8 mouse cellular contexts compared by ENCODE assay signal in genomic region chr11:95231688-95232328, GRCm38 (mm10). TPM values are rescaled to one million over a fixed set of nuclear protein-coding genes. Genes with fewer than 3 reads are reported as not detected.
DNase-seq lines count a peak whose midpoint lies in the region; ATAC-seq lines count a peak whose summit lies in the region.

No protein-coding gene starts in this region.

- H3K27ac ChIP-seq in intestine, embryonic 14.5 days (ENCODE audit: low read depth) = no peak overlapping the region
- no peak overlapping the region for H3K27ac ChIP-seq in limb, embryonic 13.5 days
- no peak overlapping the region for H3K27ac ChIP-seq in midbrain, embryonic 14.5 days (replicated peaks; ENCODE audit: low read depth, low read length)

- H3K9me3 ChIP-seq in intestine, embryonic 14.5 days (ENCODE audit: control insufficient read depth, low read length) = no peaks in the 10 kb centered on the region
- no peaks in the 10 kb centered on the region for H3K9me3 ChIP-seq in limb, embryonic 13.5 days
- no peaks in the 10 kb centered on the region for H3K9me3 ChIP-seq in midbrain, embryonic 14.5 days (ENCODE audit: control insufficient read depth, low read length)

- intact Hi-C loops in gastrocnemius, postnatal 14 days (cut with DNase I; ENCODE audit: low total_unique reads) = loop anchor here (5.0 kb wide), 1 partner anchor 115 kb away; no protein-coding TSS in a partner anchor

- peak; percentile 61 for DNase-seq in layer of hippocampus, adult 11-12 months (ENCODE audit: low spot score)
- DNase-seq in layer of hippocampus, adult 9-10 months (ENCODE audit: low spot score) = no peak
- peak; percentile 65 for DNase-seq in gastrocnemius, postnatal 14 days
- peak; percentile 97 for DNase-seq in intestine, embryonic 14.5 days (ENCODE audit: low spot score)
- DNase-seq in midbrain, embryonic 14.5 days = peak; percentile 81
- DNase-seq in spleen, adult 18-20 months = peak; percentile 15 to 62

- H3K4me2 ChIP-seq in intestine, embryonic 14.5 days (ENCODE audit: low read length) = peak overlapping the region; percentile 30
- H3K4me2 ChIP-seq in limb, embryonic 13.5 days (replicated peaks) = peak overlapping the region; percentile 58
- peak overlapping the region; percentile 45 for H3K4me2 ChIP-seq in midbrain, embryonic 14.5 days (ENCODE audit: low read length)

- no peak overlapping the region for H3K9ac ChIP-seq in intestine, embryonic 14.5 days (ENCODE audit: low read length)
- H3K9ac ChIP-seq in limb, embryonic 13.5 days = peak overlapping the region; percentile 43
- no peak overlapping the region for H3K9ac ChIP-seq in midbrain, embryonic 14.5 days (replicated peaks; ENCODE audit: low read length)

- H3K4me3 ChIP-seq in intestine, embryonic 14.5 days (ENCODE audit: low read depth, low read length) = peak overlapping the region; percentile 4; the same call in 1 of the 2 replicates
- H3K4me3 ChIP-seq in limb, embryonic 13.5 days = peak overlapping the region; percentile 24
- no peak overlapping the region for H3K4me3 ChIP-seq in midbrain, embryonic 14.5 days (replicated peaks; ENCODE audit: low read depth, low read length)

- WGBS in intestine, embryonic 14.5 days = 11% methylated on average over 24 of the region's 24 CpGs
- 10% methylated on average over 23 of the region's 24 CpGs for WGBS in limb, embryonic 13.5 days
- WGBS in midbrain, embryonic 14.5 days = 8% methylated on average over 24 of the region's 24 CpGs

- no peaks in the 10 kb centered on the region for H3K4me1 ChIP-seq in intestine, embryonic 14.5 days (replicated peaks; ENCODE audit: control insufficient read depth, insufficient read depth, low read length)
- peaks cover 7% of the 10 kb centered on the region; the same call in 1 of the 2 replicates for H3K4me1 ChIP-seq in limb, embryonic 13.5 days
- H3K4me1 ChIP-seq in midbrain, embryonic 14.5 days (ENCODE audit: control insufficient read depth, insufficient read depth, low read length) = peaks cover 4% of the 10 kb centered on the region; the same call in 1 of the 2 replicates

- ATAC-seq in common myeloid progenitor, adult 5-6 weeks (replicated peaks; ENCODE audit: low read depth, poor library complexity, severe bottlenecking) = peak; percentile 85
- ATAC-seq in intestine, embryonic 14.5 days (replicated peaks; ENCODE audit: low FRiP score, low TSS enrichment, low read depth) = peak; percentile 69; the same call in 1 of the 2 replicates
- ATAC-seq in limb, embryonic 13.5 days (ENCODE audit: low FRiP score, low read depth) = peak; percentile 41; the same call in 1 of the 2 replicates
- peak; percentile 40; the same call in 1 of the 2 replicates for ATAC-seq in midbrain, embryonic 14.5 days (ENCODE audit: low FRiP score, low TSS enrichment)

- H3K36me3 ChIP-seq in intestine, embryonic 14.5 days (ENCODE audit: control insufficient read depth, insufficient read depth, low read length) = no peaks in the 10 kb centered on the region
- no peaks in the 10 kb centered on the region for H3K36me3 ChIP-seq in limb, embryonic 13.5 days
- H3K36me3 ChIP-seq in midbrain, embryonic 14.5 days (ENCODE audit: control insufficient read depth, insufficient read depth, low read length) = no peaks in the 10 kb centered on the region

- no peaks in the 10 kb centered on the region for H3K27me3 ChIP-seq in intestine, embryonic 14.5 days (replicated peaks; ENCODE audit: control insufficient read depth, insufficient read depth, low read length)
- H3K27me3 ChIP-seq in limb, embryonic 13.5 days = no peaks in the 10 kb centered on the region
- no peaks in the 10 kb centered on the region for H3K27me3 ChIP-seq in midbrain, embryonic 14.5 days (ENCODE audit: control insufficient read depth, insufficient read depth, low read length)

RNA-seq across cellular contexts. Expression of gene Tac4, which starts 29.5 kb away (rescaled TPM):
- total RNA-seq in common myeloid progenitor, adult 5-6 weeks (2017) = not detected in 2 replicates
- not detected for total RNA-seq in gastrocnemius, postnatal 14 days (2021)
- polyA plus RNA-seq in intestine, embryonic 14.5 days (2014; fragmentation: Nextera tagmentation; extraction: Ambion mirVana) = 0.14 TPM in 1 of 2 replicates, not detected in the other
- 0.15 and 0.27 TPM in 2 replicates for polyA plus RNA-seq in limb, embryonic 13.5 days (2015; fragmentation: Nextera tagmentation; extraction: Ambion mirVana)
- not detected in 2 replicates for polyA plus RNA-seq in midbrain, embryonic 14.5 days (2014; fragmentation: Nextera tagmentation; extraction: Ambion mirVana)
